In the genomic region with DNA sequence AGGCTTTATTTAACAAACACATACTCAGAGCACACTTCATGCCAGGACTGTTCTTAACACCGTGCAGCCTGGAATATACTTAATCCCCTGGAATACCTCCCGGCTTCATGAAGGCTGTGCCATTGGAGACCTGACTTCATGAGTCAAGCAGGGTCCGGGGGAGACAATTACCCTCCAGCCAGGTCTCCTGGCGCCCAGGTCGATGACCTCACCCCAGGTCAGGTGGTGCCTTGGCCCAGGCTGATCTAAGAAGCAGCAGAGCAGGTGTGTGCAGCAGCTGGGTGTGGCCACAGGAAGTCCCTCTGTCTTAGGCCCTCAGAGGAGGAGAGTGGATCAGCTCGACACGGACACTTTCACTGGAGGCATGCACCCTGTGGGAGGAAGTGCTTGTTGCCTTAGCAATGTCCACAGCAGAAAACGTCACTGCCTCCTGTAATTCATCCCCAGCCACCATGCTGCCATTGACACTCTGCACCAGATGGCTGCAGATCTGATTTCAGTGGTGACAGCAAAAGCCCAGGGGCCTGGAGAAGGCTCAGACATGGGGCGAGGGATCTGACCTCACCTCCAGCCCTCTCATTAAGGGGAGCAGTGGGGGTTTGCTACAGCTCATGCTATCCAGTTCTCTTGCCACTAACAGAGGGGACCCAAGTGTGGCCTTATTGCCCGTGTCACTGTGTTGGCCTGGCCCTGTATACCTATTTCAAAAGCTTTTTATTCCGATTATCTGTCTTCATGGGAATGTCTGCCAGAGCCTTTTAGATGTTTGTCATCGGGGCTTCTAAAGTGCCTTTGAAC, we compare ENCODE assay signal across 8 mouse cellular contexts.
DNase-seq lines count a peak whose midpoint lies in the region; ATAC-seq and TF ChIP-seq lines count a peak whose summit lies in the region.

No protein-coding gene starts in this region.

- no peak overlapping the region for H3K9ac ChIP-seq in heart, embryonic 15.5 days
- no peak overlapping the region for H3K9ac ChIP-seq in heart, embryonic 12.5 days
- no peak overlapping the region for H3K9ac ChIP-seq in embryonic facial prominence, embryonic 15.5 days
- H3K9ac ChIP-seq in kidney, postnatal 0 days (ENCODE audit: low read depth, low read length): no peak overlapping the region
- H3K9ac ChIP-seq in midbrain, postnatal 0 days (replicated peaks; ENCODE audit: low read length, poor library complexity, severe bottlenecking): no peak overlapping the region
- no peak overlapping the region for H3K9ac ChIP-seq in liver, embryonic 11.5 days (ENCODE audit: low read depth, low read length)

- H3K36me3 ChIP-seq in heart, embryonic 15.5 days: no peaks in the 10 kb centered on the region
- no peaks in the 10 kb centered on the region for H3K36me3 ChIP-seq in heart, embryonic 12.5 days
- H3K36me3 ChIP-seq in embryonic facial prominence, embryonic 15.5 days: no peaks in the 10 kb centered on the region
- no peaks in the 10 kb centered on the region for H3K36me3 ChIP-seq in kidney, postnatal 0 days (ENCODE audit: insufficient read depth, low read length)
- H3K36me3 ChIP-seq in midbrain, postnatal 0 days (ENCODE audit: insufficient read depth, low read length): no peaks in the 10 kb centered on the region
- H3K36me3 ChIP-seq in liver, embryonic 11.5 days (ENCODE audit: control insufficient read depth, insufficient read depth, low read length): no peaks in the 10 kb centered on the region

- H3K27ac ChIP-seq in heart, embryonic 15.5 days: peak overlapping the region; percentile 13; the same call in 1 of the 2 replicates
- no peak overlapping the region for H3K27ac ChIP-seq in heart, embryonic 12.5 days (ENCODE audit: poor library complexity, severe bottlenecking)
- H3K27ac ChIP-seq in embryonic facial prominence, embryonic 15.5 days (replicated peaks): no peak overlapping the region
- H3K27ac ChIP-seq in kidney, postnatal 0 days: no peak overlapping the region
- H3K27ac ChIP-seq in midbrain, postnatal 0 days (ENCODE audit: low read depth, low read length): no peak overlapping the region
- no peak overlapping the region for H3K27ac ChIP-seq in liver, embryonic 11.5 days (ENCODE audit: low read depth, low read length)

- TF ChIP-seq CTCF in kidney, postnatal 0 days (IDR thresholded peaks at IDR 0.05; ENCODE audit: low read depth): no peak
- TF ChIP-seq CTCF in midbrain, postnatal 0 days (IDR thresholded peaks at IDR 0.05): no peak

- no peak overlapping the region for H3K4me2 ChIP-seq in heart, embryonic 15.5 days
- H3K4me2 ChIP-seq in heart, embryonic 12.5 days: no peak overlapping the region
- H3K4me2 ChIP-seq in embryonic facial prominence, embryonic 15.5 days (replicated peaks): no peak overlapping the region
- H3K4me2 ChIP-seq in kidney, postnatal 0 days (ENCODE audit: low read length): no peak overlapping the region
- H3K4me2 ChIP-seq in midbrain, postnatal 0 days (ENCODE audit: low read depth, low read length, poor library complexity, severe bottlenecking): no peak overlapping the region
- no peak overlapping the region for H3K4me2 ChIP-seq in liver, embryonic 11.5 days

- DNase-seq in kidney, postnatal 0 days (ENCODE audit: low spot score): peak; percentile 82
- no peak for DNase-seq in midbrain, postnatal 0 days (ENCODE audit: low spot score)
- no peak for DNase-seq in left cerebral cortex, adult 8-10 months (ENCODE audit: low spot score in 2 of 2)
- no peak for DNase-seq in layer of hippocampus, postnatal 14 days (ENCODE audit: low spot score in 2 of 2)
- DNase-seq in liver, embryonic 11.5 days (ENCODE audit: low spot score): no peak

- no peaks in the 10 kb centered on the region for H3K27me3 ChIP-seq in heart, embryonic 15.5 days
- peaks cover 26% of the 10 kb centered on the region for H3K27me3 ChIP-seq in heart, embryonic 12.5 days (replicated peaks)
- no peaks in the 10 kb centered on the region for H3K27me3 ChIP-seq in embryonic facial prominence, embryonic 15.5 days
- no peaks in the 10 kb centered on the region for H3K27me3 ChIP-seq in kidney, postnatal 0 days (ENCODE audit: insufficient read depth, low read length)
- no peaks in the 10 kb centered on the region for H3K27me3 ChIP-seq in midbrain, postnatal 0 days (ENCODE audit: insufficient read depth, low read length)
- H3K27me3 ChIP-seq in liver, embryonic 11.5 days (replicated peaks; ENCODE audit: control insufficient read depth, insufficient read depth, low read length): no peaks in the 10 kb centered on the region

- H3K4me3 ChIP-seq in heart, embryonic 15.5 days: no peak overlapping the region
- no peak overlapping the region for H3K4me3 ChIP-seq in heart, embryonic 12.5 days
- H3K4me3 ChIP-seq in embryonic facial prominence, embryonic 15.5 days (replicated peaks): no peak overlapping the region
- H3K4me3 ChIP-seq in kidney, postnatal 0 days (replicated peaks; ENCODE audit: low read depth, low read length): no peak overlapping the region
- no peak overlapping the region for H3K4me3 ChIP-seq in midbrain, postnatal 0 days (ENCODE audit: low read depth, low read length)
- no peak overlapping the region for H3K4me3 ChIP-seq in liver, embryonic 11.5 days (ENCODE audit: low read depth, low read length)

- ATAC-seq in heart, embryonic 15.5 days (replicated peaks; ENCODE audit: insufficient number of reproducible peaks, insufficient read depth, low FRiP score, low read depth): peak; percentile 25; the same call in 1 of the 2 replicates
- no peak; the same call in 1 of the 2 replicates for ATAC-seq in heart, embryonic 12.5 days (ENCODE audit: insufficient number of reproducible peaks, low FRiP score)
- ATAC-seq in embryonic facial prominence, embryonic 15.5 days (ENCODE audit: insufficient number of reproducible peaks, low FRiP score, low TSS enrichment, low read depth): peak; percentile 51; the same call in 1 of the 2 replicates
- ATAC-seq in kidney, postnatal 0 days (replicated peaks; ENCODE audit: low FRiP score, low read depth): peak; percentile 88
- peak; percentile 65 for ATAC-seq in midbrain, postnatal 0 days (ENCODE audit: low FRiP score)
- ATAC-seq in liver, embryonic 11.5 days (replicated peaks; ENCODE audit: low FRiP score): no peak

- WGBS in heart, embryonic 15.5 days: 35% methylated on average over 12 of the region's 12 CpGs
- WGBS in heart, embryonic 12.5 days: 37% methylated on average over 12 of the region's 12 CpGs
- WGBS in embryonic facial prominence, embryonic 15.5 days: 33% methylated on average over 12 of the region's 12 CpGs
- 23% methylated on average over 12 of the region's 12 CpGs for WGBS in kidney, postnatal 0 days
- 45% methylated on average over 12 of the region's 12 CpGs for WGBS in midbrain, postnatal 0 days
- 50% methylated on average over 12 of the region's 12 CpGs for WGBS in liver, embryonic 11.5 days

- no peaks in the 10 kb centered on the region for H3K9me3 ChIP-seq in heart, embryonic 15.5 days (replicated peaks)
- H3K9me3 ChIP-seq in heart, embryonic 12.5 days (replicated peaks): no peaks in the 10 kb centered on the region
- no peaks in the 10 kb centered on the region for H3K9me3 ChIP-seq in embryonic facial prominence, embryonic 15.5 days (replicated peaks)
- no peaks in the 10 kb centered on the region for H3K9me3 ChIP-seq in kidney, postnatal 0 days (replicated peaks; ENCODE audit: low read length)
- H3K9me3 ChIP-seq in midbrain, postnatal 0 days (ENCODE audit: low read length): no peaks in the 10 kb centered on the region
- no peaks in the 10 kb centered on the region for H3K9me3 ChIP-seq in liver, embryonic 11.5 days (ENCODE audit: control insufficient read depth, low read length)

- peaks cover 26% of the 10 kb centered on the region for H3K4me1 ChIP-seq in heart, embryonic 15.5 days (replicated peaks)
- peaks cover 29% of the 10 kb centered on the region for H3K4me1 ChIP-seq in heart, embryonic 12.5 days (replicated peaks)
- H3K4me1 ChIP-seq in embryonic facial prominence, embryonic 15.5 days: peaks cover 8% of the 10 kb centered on the region; the same call in 1 of the 2 replicates
- peaks cover 7% of the 10 kb centered on the region for H3K4me1 ChIP-seq in kidney, postnatal 0 days (replicated peaks; ENCODE audit: insufficient read depth, low read length)
- H3K4me1 ChIP-seq in midbrain, postnatal 0 days (ENCODE audit: insufficient read depth, low read length): no peaks in the 10 kb centered on the region
- H3K4me1 ChIP-seq in liver, embryonic 11.5 days (replicated peaks; ENCODE audit: control insufficient read depth, insufficient read depth, low read length): no peaks in the 10 kb centered on the region

Comparison
In these comparisons a context has a peak if more than half of its experiments do, and no peak if none do; other contexts are left out.
1. ATAC-seq: peak in heart, embryonic 15.5 days (single experiment), embryonic facial prominence, embryonic 15.5 days (single experiment), kidney, postnatal 0 days (single experiment) and midbrain, postnatal 0 days (single experiment); none in heart, embryonic 12.5 days (single experiment) and liver, embryonic 11.5 days (single experiment).